Mouse (Mus musculus) lung, embryonic 14.5 days (tissue): Measurements from ENCODE around the gene Nme1. TPM values are rescaled to one million over a fixed set of nuclear protein-coding genes. Genes with fewer than 3 reads are reported as not detected.

Experiments
- ATAC-seq: fragments of 200-750 bp; cut with Nextera tagmentation; 2 replicates; pipeline ENCODE4 v1.8.0; 2017; ENCODE audit warnings: mild to moderate bottlenecking, moderate TSS enrichment, moderate library complexity; ENCODE audit not compliant: insufficient read depth
- DNase-seq: peaks from one replicate; pipeline ENCODE4 v3.0.0-alpha.2; 2015
- H3K27ac ChIP-seq: fragments of 300-500 bp; sonication (generic); 2 replicates; pipeline ENCODE4 v1.5.1; 2014; ENCODE audit warnings: low read depth, mild to moderate bottlenecking, moderate library complexity
- H3K27me3 ChIP-seq: fragments of 300-500 bp; sonication (generic); 2 replicates; pipeline ENCODE4 v1.6.1; 2014; ENCODE audit warnings: low read length, control low read depth; ENCODE audit not compliant: insufficient read depth
- H3K36me3 ChIP-seq: fragments of 300-500 bp; sonication (generic); 2 replicates; pipeline ENCODE4 v1.6.1; 2014; ENCODE audit warnings: control low read depth; ENCODE audit not compliant: insufficient read depth
- H3K4me1 ChIP-seq: fragments of 300-500 bp; sonication (generic); 2 replicates; pipeline ENCODE4 v1.6.1; 2014; ENCODE audit warnings: antibody characterized with exemption, control low read depth; ENCODE audit not compliant: insufficient read depth
- H3K4me2 ChIP-seq: fragments of 300-500 bp; sonication (generic); 2 replicates; pipeline ENCODE4 v1.6.1; 2014; ENCODE audit warnings: mild to moderate bottlenecking
- H3K4me3 ChIP-seq: fragments of 300-500 bp; sonication (generic); 2 replicates; pipeline ENCODE4 v1.5.1; 2014; ENCODE audit warnings: low read depth, low read length
- H3K9ac ChIP-seq: fragments of 300-500 bp; sonication (generic); 2 replicates; pipeline ENCODE4 v1.6.1; 2014
- H3K9me3 ChIP-seq: fragments of 300-500 bp; sonication (generic); 2 replicates; pipeline ENCODE4 v1.6.1; 2016; ENCODE audit warnings: low read depth, low read length, control low read depth
- CTCF ChIP-seq: IDR thresholded peaks from 2 replicates; pipeline ENCODE4 v1.5.1; 2016; ENCODE audit warnings: antibody characterized with exemption, low read depth
- WGBS: fragments of 180-500 bp; shearing (Covaris S2); extraction: QIAGEN DNeasy Blood & Tissue Kit; methylation state at CpG from one replicate; pipeline ENCODE4 v1.1.7; 2014; 5-methylcytosine and 5-hydroxymethylcytosine counted together
- polyA plus RNA-seq: library from polyadenylated mRNA; unstranded; fragments of >200 nt; fragmentation: Nextera tagmentation; extraction: Ambion mirVana; gene quantifications from 2 replicates; pipeline ENCODE4 v1.2.1, GENCODE M21; 2014

Nme1 gene
- polyA plus RNA-seq, 1 experiment from 2014 or later, result 197 TPM

DNA sequence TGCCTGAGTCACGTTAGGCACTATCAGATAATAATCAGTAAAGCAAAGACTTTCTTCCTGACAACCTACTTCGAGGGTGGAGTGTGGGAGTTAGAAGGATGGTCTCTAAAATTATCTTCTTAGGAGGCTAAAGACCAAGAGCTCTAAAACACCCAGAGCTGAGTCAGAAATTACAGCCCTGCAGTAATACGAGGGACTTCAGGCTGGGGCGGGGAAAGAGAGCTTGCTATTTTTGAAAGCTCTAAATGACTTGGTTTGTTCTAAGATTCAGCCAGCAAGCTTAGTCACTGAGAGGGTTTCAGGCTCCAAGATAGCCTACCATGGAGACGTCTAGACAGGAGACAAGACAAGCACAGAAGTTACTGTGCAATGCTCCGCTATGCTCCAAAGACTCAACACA, 2.9 kb downstream of the Nme1 start:
- Histone ChIP-seq H3K9me3 (no peaks in the 10 kb centered on the region), H3K27me3 (no peaks in the 10 kb centered on the region), H3K4me1 (no peaks in the 10 kb centered on the region), H3K36me3 (peaks cover 53% of the 10 kb centered on the region), H3K9ac (no peak overlapping the region), H3K4me3 (no peak overlapping the region), H3K27ac (no peak overlapping the region), H3K4me2 (no peak overlapping the region)
- TF ChIP-seq CTCF, result no peak
- 91% methylated on average over 6 of the region's 6 CpGs for WGBS
- ATAC-seq, result no peak
- no peak for DNase-seq

DNA sequence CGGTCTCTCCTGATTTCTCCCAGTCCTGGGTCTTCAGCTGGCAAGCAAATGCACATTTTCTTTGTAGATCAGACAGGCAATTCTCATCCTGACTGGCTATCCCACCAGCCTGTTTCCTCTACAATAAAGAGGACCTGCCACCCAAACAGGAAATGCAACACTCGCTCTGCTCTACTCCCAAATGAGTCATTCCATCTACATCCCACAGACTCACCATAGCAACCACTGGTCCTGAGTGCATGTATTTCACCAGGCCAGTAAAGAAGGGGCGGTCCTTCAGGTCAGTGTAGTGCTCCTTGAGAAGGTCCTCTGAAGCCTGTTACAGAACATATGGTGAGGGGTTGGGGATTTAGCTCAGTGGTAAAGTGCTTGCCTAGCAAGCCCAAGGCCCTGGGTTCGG, 5.3 kb downstream of the Nme1 start:
- WGBS, result 85% methylated on average over 4 of the region's 4 CpGs
- Histone ChIP-seq H3K27ac (no peak overlapping the region), H3K36me3 (peaks cover 76% of the 10 kb centered on the region), H3K4me1 (no peaks in the 10 kb centered on the region), H3K27me3 (no peaks in the 10 kb centered on the region), H3K9ac (no peak overlapping the region), H3K4me3 (no peak overlapping the region), H3K9me3 (no peaks in the 10 kb centered on the region), H3K4me2 (no peak overlapping the region)
- no peak for TF ChIP-seq CTCF
- ATAC-seq (no peak), DNase-seq (no peak)

DNA sequence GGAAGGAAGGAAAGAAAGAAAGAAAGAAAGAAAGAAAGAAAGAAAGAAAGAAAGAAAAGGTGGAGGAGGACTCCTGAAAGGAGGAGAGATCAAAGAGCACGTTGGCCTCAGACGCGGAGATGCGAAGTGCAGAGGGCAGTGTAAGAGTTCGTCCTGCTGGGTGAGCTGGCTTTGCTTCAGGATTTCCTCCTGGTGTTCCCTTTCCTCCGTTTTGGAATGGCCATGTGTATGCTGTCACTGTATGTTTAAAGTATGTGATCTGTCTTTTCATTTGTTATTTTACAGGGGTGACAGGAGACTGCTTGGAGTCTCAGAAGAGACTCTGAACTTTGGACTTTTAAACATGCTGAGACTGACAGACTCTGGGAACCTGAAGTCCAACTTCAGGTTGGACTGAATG, 6.8 kb downstream of the Nme1 start:
- ATAC-seq (no peak), DNase-seq (no peak)
- H3K36me3 ChIP-seq, result peaks cover 80% of the 10 kb centered on the region
- H3K27me3 ChIP-seq, result no peaks in the 10 kb centered on the region
- no peak overlapping the region for H3K9ac ChIP-seq
- H3K4me2 ChIP-seq, result no peak overlapping the region
- no peaks in the 10 kb centered on the region for H3K4me1 ChIP-seq
- 84% methylated on average over 6 of the region's 6 CpGs for WGBS
- TF ChIP-seq CTCF, result no peak
- no peak overlapping the region for H3K27ac ChIP-seq
- H3K4me3 ChIP-seq, result no peak overlapping the region
- no peaks in the 10 kb centered on the region for H3K9me3 ChIP-seq

DNA sequence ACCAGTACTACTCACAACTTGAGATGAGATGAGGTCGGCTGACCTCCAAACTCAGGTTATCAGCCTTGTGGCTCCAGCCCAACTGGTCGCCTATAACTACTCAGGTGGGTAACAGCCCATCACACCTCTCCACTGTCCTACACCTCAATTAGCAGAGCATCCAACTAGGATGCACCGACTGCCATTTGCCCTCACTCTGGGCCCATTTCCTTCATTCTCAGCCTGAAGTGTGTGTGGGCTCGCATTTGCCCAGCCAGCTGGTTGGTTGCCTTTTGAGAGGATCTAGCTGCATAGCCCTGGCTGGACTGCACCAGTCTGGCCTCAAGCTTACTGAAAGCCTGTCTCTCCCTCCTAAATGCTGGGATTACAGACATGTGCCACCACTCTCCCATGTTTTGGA, 10.6 kb downstream of the Nme1 start:
- WGBS, result 73% methylated on average over 4 of the region's 4 CpGs
- no peak overlapping the region for H3K27ac ChIP-seq
- H3K4me2 ChIP-seq, result no peak overlapping the region
- no peaks in the 10 kb centered on the region for H3K27me3 ChIP-seq
- DNase-seq (no peak), ATAC-seq (no peak)
- no peak overlapping the region for H3K9ac ChIP-seq
- H3K4me1 ChIP-seq, result peaks cover 12% of the 10 kb centered on the region; the same call in 1 of the 2 replicates
- no peak for TF ChIP-seq CTCF
- no peaks in the 10 kb centered on the region for H3K9me3 ChIP-seq
- H3K4me3 ChIP-seq, result no peak overlapping the region
- H3K36me3 ChIP-seq, result peaks cover 59% of the 10 kb centered on the region

DNA sequence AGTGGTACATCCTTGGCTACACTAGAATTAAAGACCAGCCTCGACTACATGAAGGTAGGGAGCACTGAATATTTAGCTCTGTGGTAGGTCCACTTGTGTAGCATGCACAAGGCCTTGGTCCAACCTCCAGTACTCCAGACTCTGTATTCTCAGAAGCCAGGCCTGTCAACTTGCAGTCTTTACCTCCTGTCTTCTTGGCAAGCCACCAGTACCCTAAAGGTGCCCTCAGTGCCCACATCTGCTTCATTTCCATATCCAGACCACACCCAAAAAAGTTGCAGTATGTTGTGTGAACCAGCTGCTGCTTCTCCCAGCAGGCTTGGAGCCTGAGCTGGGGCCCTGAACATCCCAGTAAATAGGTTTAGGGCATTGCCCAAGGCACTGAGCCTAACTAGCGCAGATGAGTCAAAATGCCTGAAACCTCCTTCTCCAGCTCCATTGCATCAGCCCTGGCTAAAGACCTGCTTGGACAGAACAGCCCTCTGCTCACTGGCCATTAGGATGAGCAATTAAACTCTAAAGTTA, 11.2 kb downstream of the Nme1 start:
- Histone ChIP-seq H3K4me3 (no peak overlapping the region), H3K9ac (no peak overlapping the region), H3K27ac (no peak overlapping the region), H3K4me2 (no peak overlapping the region), H3K27me3 (no peaks in the 10 kb centered on the region), H3K36me3 (peaks cover 59% of the 10 kb centered on the region), H3K4me1 (peaks cover 12% of the 10 kb centered on the region; the same call in 1 of the 2 replicates), H3K9me3 (no peaks in the 10 kb centered on the region)
- no peak for TF ChIP-seq CTCF
- ATAC-seq, result no peak
- 85% methylated on average over 2 of the region's 2 CpGs for WGBS
- DNase-seq, result no peak

DNA sequence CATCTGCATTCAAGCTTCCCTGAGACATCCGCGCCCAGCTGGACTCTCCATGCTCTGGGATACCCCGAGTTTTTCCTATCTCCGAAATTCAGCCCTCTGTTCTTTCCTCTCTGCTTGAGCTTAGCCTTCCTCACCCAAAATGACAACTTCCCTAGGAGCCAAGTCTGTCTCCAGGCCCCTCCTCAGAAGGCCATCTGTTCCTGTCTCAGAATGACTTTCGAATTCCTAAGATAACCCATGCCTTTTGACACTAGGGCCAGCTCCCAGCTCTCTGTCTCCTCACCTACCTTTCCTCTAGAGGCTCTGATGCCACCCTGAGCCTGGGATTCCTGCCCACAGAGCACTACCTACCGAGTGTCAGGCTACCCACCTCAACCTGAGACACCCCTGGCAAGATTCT, 12.2 kb downstream of the Nme1 start, which contains the start of gene Nme2:
TSS of gene Nme2 (minus strand) at position 101 of the 400 bp plus-strand sequence.
- peaks cover 61% of the 10 kb centered on the region for H3K36me3 ChIP-seq
- H3K9ac ChIP-seq, result peak within 1 kb of the TSS; percentile 82
- 1% methylated on average over 6 of the region's 6 CpGs for WGBS
- peak within 1 kb of the TSS; percentile 86 for H3K4me2 ChIP-seq
- peaks cover 12% of the 10 kb centered on the region; the same call in 1 of the 2 replicates for H3K4me1 ChIP-seq
- TF ChIP-seq CTCF, result no peak
- no peaks in the 10 kb centered on the region for H3K27me3 ChIP-seq
- DNase-seq, result no peak
- peak within 1 kb of the TSS; percentile 92 for H3K27ac ChIP-seq
- peak within 1 kb of the TSS; percentile 71 for H3K4me3 ChIP-seq
- no peaks in the 10 kb centered on the region for H3K9me3 ChIP-seq
- peak; percentile 42 for ATAC-seq

DNA sequence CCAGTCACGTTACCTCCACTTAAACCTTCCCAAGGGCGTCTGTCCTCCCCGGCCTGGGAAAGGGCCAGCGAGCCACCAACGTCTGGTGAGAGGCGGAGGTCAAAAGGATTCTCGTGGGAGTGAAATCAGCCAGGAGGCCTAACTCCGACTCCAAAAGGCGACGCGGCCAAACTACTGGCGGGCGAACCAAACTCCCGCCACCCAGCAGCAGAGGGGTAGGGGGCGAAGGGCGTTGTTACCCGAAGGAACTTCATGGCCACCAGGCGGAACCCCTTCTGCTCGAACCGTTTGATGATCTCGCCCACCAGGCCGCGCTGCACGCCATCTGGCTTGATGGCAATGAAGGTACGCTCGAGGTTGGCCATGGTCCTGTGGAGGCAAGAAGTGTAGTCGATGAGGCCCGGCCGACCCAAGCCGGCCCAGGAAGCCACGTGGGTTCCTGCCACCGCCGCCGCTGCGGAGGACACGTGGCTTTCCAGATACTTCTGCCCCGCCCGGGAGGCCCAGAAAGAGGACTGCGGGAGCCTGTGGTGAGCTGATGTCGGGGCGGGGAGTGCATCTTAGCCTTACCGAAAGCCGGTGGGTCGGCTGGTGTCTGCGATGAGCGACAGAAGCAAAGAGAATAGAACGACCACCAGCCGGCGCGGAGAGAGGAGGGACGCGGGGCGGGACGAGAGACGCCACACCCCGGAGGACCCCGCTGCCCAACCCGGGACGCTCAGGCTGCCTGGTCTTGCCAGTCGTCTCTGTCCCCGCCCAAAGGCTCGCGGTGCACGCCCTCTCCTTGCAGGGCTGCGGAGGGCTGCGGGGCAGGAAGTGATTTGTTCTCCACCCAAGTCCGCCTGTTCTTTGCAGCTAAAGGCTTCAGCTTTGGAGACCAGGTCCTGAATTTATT, 12.8 kb downstream of the Nme1 start:
- Histone ChIP-seq H3K9ac (peak overlapping the region; percentile 82), H3K4me2 (peak overlapping the region; percentile 86), H3K9me3 (no peaks in the 10 kb centered on the region), H3K4me1 (peaks cover 12% of the 10 kb centered on the region; the same call in 1 of the 2 replicates), H3K27ac (peak overlapping the region; percentile 92), H3K27me3 (no peaks in the 10 kb centered on the region), H3K4me3 (peak overlapping the region; percentile 71), H3K36me3 (peaks cover 62% of the 10 kb centered on the region)
- DNase-seq, result peak; percentile 96
- TF ChIP-seq CTCF, result peak; percentile 51
- under 1% methylated on average over 67 of the region's 67 CpGs for WGBS
- ATAC-seq, result peak; percentile 98
